Mouse (Mus musculus) adrenal gland (tissue): ENCODE results near the gene Bnip2.
"Not testable (repeated sequence)": the region's sequence is repeated elsewhere in the genome, so short reads cannot be mapped to it uniquely, and the experiment has no call there.

Experiments used
- intact Hi-C: fragments of 180-260 bp; cut with DNase I; formaldehyde crosslinking; loops from one replicate; pipeline ENCODE4 v1.15.1; 2025

Bnip2 gene

DNA sequence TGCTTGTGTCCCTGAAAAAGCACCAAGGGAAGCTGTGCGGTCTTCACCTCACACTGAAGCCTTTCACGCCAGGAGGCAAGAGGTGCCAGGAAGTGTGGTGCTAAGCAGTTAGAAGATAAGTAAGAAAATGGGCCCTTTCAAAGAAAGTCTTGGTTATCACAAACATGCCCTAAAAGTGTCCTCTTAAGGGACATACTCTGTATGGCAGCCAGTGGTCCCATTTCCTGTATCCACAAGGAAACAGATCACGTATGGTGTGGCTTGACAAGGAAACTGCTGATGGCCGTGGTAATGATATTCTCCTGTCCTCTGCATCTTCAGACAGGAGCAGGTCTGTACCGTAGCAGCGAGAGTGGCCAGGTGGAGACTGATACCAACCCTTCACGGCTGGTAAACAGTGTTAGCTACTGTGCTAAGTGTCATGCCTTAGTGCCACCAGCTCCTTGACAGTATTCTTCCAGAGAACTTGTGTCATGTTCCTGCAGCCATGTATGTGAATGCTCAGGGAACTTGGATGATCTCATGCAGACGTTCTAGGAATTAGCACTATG is 20.6 kb downstream of the Bnip2 start:
- intact Hi-C loops, result no loop called here

DNA sequence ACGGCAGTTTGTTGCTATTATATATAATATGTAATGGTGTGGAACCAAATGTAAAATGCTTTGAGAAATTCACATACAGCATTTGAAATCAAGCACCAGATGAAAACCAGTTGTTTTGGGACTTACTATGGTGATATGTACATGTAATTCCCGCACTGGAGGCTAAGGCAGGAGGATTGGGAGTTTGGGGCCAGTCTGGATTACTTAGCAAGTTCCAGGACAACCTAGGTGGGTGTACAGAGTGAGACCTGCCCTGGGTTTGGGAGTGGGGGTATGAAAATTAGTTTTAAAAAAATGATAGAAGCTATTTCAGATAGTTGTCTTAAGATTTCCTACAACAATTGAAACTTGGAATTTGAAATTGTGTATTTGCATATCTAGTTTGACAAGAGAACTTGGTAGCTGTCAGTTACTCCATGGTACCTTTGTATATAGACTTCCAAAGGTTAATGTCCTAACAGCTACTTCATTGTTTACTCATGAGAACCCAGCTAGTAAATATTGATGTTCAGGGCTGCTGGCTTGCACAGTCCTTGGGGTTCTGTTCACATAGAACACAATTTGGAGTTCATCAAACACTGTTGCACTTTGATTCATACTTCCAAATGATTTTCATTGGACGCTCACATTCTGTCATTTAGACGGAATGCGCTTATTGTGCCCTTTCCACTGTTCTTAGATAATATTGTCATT is 21.7 kb downstream of the Bnip2 start:
- intact Hi-C loops, result no loop called here

DNA sequence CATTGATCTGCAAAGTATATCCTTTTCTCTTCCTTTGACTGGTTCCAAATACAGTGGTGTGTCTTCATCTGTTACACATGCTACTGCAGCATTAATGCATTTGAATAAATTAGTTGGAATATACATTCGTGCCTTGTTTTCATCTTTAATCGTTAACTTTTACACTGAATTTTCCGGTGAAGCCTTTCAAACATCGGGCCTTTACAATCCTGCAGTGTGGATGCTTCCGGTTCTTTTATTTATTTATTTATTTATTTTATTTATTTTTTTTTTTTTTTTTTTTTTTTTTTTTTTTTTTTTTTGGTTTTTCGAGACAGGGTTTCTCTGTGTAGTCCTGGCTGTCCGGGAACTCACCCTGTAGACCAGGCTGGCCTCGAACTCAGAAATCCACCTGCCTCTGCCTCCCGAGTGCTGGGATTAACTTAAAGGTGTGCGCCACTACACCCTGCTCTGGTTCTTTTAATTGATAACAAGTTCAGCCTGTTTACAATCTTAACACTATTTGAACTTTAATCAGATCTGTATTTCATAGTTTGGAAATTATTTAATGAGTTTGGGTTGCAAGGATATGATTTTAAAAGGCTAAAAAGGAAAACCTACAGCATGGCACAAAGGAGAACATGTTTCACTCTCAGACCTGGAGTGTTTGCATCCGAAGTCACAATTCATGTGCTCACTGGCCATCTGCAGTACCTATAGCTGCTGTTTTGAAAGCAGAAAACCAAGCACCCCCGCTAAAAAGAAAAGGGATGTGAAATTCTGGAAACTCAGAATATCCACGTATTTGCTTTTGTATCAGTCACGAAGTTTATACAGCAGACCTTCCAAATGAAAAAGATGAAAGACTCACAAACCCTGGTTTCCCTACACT is 22.5 kb downstream of the Bnip2 start:
- intact Hi-C loops, result no loop called here

DNA sequence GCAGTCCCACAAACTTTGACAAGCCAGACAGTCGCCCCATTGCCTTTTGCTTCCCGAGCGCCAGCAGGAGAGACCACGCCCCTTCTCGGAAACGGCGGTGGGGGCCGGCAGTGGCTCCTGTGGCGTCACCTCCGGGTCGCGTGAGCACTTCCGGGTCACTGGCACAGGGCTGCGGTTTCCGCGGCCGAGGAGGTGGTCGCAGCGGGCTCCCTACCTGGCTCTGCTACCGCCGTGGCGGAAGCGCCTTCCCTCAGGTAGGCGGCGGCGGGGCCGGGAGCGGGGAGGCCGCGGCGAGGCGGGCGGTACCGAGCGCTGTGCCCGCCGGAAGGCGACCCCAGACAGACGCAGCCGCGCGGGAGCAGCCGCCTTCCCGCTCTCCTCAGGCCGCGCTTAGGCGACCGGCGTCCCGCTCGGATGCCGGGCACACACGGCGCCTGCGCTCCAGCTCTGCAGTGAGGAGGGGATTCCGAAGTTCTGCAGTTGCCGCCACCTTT is 23.2 kb downstream of the Bnip2 start, which contains the start of gene Gtf2a2:
Gene Gtf2a2 (plus strand): TSS at position 143 of the 494 bp plus-strand sequence.
- intact Hi-C loops, result no loop called here

DNA sequence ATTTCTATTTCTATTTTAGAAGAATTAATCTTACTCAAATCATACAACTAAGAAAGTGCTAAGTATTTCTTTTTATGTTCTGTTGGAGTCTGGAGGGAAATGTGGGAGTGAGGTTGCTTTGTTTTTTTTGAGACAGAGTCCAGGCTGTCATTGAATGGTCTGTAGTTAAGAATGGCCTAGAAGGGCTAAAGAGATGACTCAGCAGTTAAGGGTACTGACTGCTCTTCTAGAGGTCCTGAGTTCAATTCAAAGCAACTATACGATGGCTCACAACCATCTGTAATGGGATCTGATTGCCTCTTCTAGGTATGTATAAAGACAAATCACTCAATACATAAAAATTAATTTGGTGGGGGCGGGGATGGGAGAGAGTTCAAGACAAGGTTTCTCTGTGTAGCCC is 26.4 kb downstream of the Bnip2 start:
- intact Hi-C loops, result no loop called here

DNA sequence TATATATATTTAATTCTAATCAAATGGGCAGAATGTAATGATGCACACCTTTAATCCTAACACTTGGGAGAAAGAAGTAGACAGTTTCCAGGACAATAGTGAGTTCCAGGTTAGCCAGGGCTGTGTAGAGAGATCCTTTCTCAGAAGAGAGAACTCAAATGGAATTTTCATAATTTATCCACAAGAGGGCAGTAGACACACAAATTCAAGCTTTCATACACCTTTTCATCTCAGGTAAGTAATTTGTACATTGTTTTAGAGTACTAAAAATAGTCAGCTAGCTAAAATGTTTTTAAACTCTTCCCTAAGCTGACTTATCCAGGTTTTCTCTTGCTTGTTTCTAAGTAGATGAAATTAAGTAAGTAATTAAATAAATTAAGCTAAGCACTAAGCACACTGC is 29.6 kb downstream of the Bnip2 start:
- intact Hi-C loops, result loop anchor here (2.0 kb wide), 1 partner anchor 62 kb away; no protein-coding TSS in a partner anchor

DNA sequence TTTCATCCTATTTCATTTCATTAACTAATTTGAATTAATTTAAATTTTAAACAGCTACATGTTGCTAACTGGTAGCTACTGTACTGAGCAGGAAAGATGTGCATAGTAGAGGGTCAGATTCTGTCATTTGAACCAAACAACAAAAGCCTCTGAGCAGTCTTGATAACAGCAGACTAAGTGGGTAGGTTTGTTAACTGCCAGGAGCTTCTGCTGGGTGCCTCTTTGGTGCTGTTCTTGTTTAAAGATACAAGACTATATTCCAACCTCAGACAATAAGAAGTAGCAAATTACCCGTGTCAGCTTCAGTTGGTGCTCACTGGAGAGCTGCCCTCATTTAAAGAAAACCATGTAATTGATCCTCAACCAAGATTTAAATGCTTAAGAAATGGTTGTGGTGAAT is 32.3 kb downstream of the Bnip2 start:
- intact Hi-C loops, result no loop called here

DNA sequence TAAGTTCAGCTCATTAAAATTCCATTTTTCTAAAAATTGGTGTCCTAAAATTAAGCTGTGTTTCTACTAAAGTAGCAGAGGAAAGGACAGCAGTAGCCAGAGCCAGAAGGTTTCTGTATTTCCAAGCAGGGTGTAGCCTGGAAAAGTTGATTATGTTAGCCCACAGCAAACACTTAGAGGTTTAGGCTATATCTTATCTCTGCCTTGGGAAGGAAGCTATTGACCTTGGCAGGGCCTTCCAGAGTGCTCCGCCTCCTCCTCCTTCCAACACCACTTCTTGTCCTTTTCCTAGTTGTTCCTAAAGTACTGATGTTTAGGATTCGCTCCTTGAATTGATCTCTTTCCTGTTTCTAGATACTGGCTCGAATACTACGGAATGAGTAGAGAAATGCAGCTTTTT is 32.8 kb downstream of the Bnip2 start:
- intact Hi-C loops, result no loop called here

DNA sequence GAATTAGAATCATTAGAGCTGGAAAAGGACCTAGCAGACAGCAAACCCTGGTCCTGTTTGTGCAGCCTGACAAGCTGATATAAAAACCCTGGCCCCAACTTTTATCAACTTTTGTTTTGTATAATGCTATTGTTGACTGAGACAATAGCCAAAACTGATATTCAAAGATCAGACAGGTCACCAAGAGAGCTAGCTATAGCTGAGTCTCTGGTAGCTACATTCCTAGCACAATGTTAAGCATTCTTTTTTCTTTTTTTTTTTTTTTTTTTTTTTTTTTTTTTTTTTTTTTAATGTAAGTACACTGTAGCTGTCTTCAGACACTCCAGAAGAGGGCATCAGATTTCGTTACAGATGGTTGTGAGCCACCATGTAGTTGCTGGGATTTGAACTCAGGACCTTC is 34.3 kb downstream of the Bnip2 start:
- intact Hi-C loops, result not testable (repeated sequence)

DNA sequence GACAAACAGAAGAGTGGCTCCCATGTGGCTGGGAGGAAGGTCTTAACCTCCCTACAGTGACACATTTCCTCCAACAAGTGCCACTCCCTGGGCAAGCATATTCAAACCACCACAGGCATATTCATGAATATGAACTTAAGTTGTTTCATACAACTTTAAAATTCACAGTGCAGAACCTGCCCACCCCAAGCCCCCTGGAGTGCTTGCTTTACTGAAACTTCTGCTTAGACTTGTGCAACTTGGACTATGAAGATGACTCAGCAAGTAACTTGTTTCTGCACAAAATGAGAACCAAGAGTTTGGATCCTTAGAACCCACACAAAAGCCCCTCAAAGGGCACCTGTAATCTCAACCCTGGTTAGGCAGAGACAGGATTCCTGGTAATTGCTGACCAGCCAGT is 35.4 kb downstream of the Bnip2 start:
- intact Hi-C loops, result no loop called here

DNA sequence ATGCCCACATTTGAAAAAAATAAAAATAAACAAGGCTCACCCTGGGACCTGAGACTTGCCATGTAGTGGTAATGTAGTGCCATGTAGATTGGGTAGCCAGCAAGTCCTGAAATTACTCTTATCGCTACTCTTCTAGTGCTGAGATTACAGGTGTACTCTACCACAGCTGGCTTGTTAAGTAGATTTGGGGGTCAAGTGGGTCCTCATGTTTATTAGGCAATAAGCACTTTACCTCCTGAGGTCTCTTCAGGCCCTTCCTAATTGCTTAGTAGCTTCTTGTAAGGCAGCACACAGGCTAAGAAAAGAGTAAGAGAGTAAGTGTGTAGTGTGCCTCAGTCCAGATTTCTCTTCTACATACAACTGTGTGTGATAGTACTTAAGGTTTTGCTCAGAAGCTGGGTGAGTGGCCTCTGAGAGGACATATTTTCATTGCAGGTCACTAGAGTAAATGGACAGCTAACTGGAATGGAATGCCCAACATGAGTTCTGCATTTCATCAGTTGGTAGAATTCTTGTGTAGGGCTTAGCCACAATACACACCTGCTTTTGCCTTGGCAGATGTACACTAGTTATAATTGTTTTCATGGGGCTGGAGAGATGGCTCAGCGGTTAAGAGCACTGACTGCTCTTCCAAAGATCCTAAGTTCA is 36.2 kb downstream of the Bnip2 start:
- intact Hi-C loops, result no loop called here

DNA sequence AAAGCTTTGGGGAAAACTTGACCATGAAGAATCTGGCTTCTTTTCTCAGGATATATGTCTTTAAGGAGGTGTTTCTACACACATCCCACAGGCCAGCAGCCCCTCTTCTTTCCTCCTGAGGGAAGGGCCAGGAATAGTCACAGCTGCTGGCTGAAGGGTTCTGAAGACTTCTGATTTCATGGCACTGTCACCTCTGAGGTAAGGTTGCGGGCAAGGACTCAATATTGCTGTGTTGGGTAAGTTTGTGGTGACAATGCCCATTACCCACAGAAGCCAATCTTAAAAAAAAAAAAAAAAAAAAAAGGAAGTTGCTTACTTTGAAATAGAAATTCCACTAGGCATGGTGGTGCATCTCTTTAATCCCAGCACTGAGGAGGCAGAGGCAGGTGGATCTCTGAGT is 42.9 kb downstream of the Bnip2 start:
- intact Hi-C loops, result no loop called here

DNA sequence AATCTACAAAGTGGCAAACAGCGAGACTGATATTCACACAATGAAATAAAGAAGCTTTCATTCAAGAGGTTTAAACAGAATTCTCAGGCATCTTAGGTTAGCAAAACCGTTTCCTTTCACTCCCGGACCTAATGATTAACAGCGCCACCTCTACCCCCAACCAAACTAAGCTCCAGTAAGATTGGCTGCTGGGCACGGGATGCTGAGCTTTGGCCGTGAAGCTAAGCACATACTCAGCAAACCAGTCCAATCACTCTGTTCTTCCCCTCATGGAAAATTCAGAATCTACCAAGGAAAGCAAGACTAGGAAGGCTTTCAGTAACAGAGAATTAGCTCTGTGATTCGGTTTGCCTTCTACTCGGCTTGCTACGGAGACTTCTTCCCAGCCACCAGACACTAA is 43.8 kb downstream of the Bnip2 start:
- intact Hi-C loops, result no loop called here

DNA sequence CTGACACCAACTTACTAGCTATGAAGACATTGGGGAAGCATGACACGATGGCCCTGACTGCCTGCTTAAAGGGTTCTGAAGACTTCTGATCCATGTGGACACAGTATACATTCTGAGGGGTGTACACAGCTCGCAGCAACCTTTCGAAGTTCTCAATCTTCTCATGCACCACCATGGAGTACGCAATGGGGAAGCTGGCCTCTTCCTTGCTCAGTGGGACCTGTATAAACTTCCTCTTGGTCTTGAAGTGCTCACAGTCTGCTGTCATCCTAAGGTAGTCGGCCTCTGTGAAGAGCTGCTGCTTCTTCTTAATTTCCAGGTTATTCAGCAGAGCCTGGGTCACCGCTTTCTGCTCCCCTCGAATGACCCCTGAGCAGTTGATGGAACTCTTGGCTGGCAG is 45.4 kb downstream of the Bnip2 start:
- intact Hi-C loops, result no loop called here

DNA sequence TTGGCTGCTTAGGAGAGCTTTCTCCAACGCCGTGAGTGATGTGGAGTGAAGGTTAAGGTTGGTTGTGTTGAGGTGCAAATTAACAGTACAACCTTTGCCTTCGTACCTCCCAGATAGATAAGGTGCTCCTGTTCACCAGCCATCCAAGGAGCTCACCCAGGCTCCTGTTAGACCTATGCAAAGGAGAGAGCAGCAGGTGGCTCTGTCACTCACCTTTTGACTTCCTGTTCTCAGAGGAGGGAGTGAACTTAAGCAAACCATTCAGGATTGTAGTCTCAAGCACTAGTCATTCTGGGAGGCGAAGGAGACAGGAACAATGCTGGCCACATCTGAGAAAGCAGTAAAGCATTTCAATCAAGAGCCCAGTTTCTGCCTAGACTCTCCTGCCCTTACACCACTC is 47.4 kb downstream of the Bnip2 start:
- intact Hi-C loops, result no loop called here

DNA sequence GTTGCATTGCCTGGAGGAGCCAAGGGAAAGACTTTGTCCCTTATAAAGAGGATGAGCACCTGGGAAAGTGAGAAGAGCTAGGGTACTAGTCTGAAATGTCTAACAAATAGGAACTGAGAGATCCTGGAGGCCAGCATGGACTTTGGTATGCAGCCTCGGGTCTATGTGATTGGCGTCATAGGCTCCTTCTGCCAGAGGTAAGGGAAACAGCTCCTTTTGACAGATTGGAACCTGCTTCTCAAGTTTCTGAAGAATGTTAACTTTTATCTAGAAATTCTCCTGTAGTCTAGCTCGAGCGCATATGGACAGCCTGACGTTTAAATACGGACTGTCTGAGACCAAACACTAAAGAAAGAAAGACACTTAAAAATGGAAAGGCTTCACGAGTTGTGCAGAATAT is 48.7 kb downstream of the Bnip2 start, which contains the start of gene Gcnt3:
Gene Gcnt3 (minus strand): TSS at position 101 of the 400 bp plus-strand sequence.
- intact Hi-C loops, result no loop called here

DNA sequence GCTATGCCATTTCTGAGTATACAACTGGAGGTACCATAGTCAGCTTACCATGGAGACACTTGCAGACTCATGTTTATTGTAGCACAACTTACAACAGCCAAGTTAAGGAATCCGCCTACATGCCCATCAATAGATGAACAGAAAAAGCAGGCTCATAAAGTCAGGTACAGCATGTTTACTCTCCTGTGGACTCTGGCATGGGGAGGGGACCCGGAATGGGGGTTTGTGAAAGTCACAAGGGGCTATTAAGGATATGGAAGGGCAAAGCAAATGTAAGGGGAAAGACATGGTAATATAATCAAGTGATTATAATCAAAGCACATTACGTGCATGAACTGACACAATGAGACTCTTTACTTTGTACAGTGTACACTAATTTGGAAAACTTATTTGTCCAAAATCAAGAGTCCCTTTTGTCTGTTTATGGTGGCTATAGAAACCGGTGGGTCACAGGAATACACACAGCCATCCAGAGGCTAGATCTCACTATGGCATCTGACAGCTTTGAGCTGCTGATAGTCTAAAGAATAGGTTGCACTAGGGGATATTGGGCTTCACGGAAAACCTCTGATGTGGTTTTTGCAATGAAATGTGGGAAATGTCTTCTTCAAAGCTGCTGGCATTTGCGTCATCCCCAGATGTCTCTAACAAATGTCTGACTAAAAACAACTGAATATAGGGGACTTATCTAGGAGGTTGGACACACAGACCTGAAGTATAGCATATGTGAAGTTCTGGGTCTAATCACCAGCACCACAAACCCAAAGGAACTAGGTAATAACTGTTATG is 50.5 kb downstream of the Bnip2 start:
- intact Hi-C loops, result no loop called here

DNA sequence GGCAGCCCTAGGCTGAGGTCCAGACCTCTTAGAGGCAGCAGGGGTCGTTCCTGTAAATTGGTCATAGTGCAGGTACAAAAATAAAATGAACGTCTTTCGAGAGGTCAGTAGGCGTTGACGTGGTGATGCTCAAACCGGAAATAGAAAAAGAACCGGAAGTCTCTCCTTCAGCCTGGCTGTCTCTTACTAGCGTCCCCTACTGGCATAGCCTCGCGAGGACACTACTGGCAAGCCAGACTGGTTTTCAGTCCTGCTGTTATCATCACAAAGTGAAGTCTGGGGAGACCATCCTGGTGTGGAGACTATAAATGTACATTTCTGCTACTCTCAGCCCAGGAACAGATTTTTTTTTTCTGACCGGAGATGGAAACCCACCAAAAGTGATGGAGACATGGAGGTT is 51.3 kb downstream of the Bnip2 start:
- intact Hi-C loops, result no loop called here

DNA sequence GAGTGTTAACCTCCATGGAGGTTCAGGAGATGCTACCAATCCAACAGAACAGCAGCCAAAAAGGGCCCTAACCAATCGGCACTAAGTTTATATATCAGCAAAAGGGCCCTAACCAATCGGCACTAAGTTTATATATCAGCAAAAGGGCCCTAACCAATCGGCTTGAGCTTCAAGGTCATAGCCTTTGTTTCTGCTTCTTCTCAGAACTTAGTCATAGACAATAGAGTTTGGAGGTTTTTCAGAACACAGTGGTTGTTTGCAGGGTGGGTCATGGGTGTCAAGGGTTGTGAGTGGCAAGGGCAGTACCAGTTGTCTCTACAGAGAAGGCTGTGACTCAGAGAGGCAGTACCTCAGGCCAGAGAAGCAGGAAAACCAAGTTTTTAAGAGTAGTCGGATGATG is 52.9 kb downstream of the Bnip2 start:
- intact Hi-C loops, result no loop called here

DNA sequence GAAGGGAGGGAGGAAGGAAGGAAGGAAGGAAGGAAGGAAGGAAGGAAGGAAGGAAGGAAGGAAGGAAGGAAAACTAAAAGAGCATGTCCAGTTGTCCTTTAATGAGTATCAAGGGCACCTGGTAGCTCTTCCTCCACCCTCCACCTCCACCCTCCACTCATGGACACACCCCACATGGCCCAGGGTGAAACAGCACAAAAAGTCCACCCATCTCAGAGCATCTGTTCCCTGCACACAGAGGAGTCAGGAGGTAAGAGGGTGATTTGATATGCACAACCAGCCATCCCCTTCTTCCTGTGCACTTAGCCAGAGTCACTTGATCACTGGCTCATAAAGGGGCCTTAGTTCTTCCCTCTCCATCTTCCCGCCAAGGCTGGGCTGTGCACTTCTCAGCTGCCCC is 53.7 kb downstream of the Bnip2 start:
- intact Hi-C loops, result no loop called here

DNA sequence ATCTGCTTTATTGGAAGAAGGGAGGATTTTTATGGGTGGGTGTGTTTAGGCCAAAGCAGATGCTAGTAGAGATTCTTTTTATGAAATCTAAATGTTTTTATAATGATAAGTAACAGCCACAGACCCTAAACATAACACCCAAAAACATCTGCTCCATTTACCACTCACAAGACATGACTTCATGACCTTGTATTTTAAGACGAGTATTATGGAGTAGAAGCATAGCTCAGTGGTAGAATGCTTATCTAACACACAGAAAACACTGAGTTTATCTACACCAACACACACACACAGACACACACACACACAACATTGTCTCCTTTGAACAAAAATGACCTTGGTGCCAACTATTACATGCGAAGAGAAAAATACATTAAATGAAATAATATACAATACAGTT is 55.6 kb downstream of the Bnip2 start:
- intact Hi-C loops, result no loop called here
